In the genomic region with DNA sequence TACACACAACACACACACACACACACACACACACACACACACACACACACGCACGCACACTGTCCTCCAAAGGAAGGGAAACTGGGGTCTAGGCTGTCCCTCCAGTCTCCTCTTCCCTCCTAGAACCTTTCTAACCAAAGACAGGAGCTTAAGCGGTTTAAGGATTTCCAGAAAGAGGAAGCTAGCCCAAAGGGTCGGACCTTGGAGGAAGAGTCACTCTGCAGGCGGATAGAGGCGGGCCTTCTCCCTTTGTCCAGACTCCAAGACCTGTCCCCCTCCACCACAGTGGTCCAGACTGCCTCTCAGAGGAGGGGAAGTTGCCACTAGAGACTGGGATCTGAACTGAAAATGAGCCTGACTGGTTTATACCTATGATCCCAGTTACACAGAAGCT, we compare ENCODE assay signal across 8 mouse cellular contexts. TPM values are rescaled to one million over a fixed set of nuclear protein-coding genes. Genes with fewer than 3 reads are reported as not detected.
A peak's percentile ranks its signal among the peaks of the same experiment; 100 is the strongest.
DNase-seq lines count a peak whose midpoint lies in the region; ATAC-seq lines count a peak whose summit lies in the region.

No protein-coding gene starts in this region.

- 35% methylated on average over 6 of the region's 6 CpGs for WGBS in kidney, embryonic 15.5 days
- WGBS in embryonic facial prominence, embryonic 15.5 days, result 25% methylated on average over 5 of the region's 6 CpGs
- WGBS in neural tube, embryonic 13.5 days, result 64% methylated on average over 6 of the region's 6 CpGs
- 48% methylated on average over 5 of the region's 6 CpGs for WGBS in midbrain, embryonic 13.5 days

- peak overlapping the region; percentile 90 for H3K27ac ChIP-seq in kidney, embryonic 15.5 days
- peak overlapping the region; percentile 99 for H3K27ac ChIP-seq in embryonic facial prominence, embryonic 15.5 days (replicated peaks)
- H3K27ac ChIP-seq in neural tube, embryonic 13.5 days (replicated peaks), result peak overlapping the region; percentile 62; the same call in 1 of the 2 replicates
- H3K27ac ChIP-seq in midbrain, embryonic 13.5 days, result no peak overlapping the region

- DNase-seq in kidney, adult 9 months, result no peak
- DNase-seq in kidney, postnatal 14 days, result peak; percentile 57
- DNase-seq in left cerebral cortex, postnatal 25 days (ENCODE audit: low spot score in 2 of 2), result no peak
- DNase-seq in cerebellum, postnatal 4 days (ENCODE audit: low spot score in 2 of 2), result no peak

- no peak for ATAC-seq in kidney, embryonic 15.5 days (replicated peaks; ENCODE audit: low FRiP score)
- no peak for ATAC-seq in embryonic facial prominence, embryonic 15.5 days (ENCODE audit: insufficient number of reproducible peaks, low FRiP score, low TSS enrichment, low read depth)
- no peak for ATAC-seq in neural tube, embryonic 13.5 days (ENCODE audit: low read depth)
- ATAC-seq in midbrain, embryonic 13.5 days, result no peak

- intact Hi-C loops in left cerebral cortex, postnatal 25 days (cut with DNase I), result no loop called here

- H3K9me3 ChIP-seq in kidney, embryonic 15.5 days (replicated peaks), result no peaks in the 10 kb centered on the region
- H3K9me3 ChIP-seq in embryonic facial prominence, embryonic 15.5 days (replicated peaks), result no peaks in the 10 kb centered on the region
- no peaks in the 10 kb centered on the region for H3K9me3 ChIP-seq in neural tube, embryonic 13.5 days
- H3K9me3 ChIP-seq in midbrain, embryonic 13.5 days, result no peaks in the 10 kb centered on the region

- H3K4me3 ChIP-seq in kidney, embryonic 15.5 days (replicated peaks), result peak overlapping the region; percentile 88
- H3K4me3 ChIP-seq in embryonic facial prominence, embryonic 15.5 days (replicated peaks), result peak overlapping the region; percentile 97
- H3K4me3 ChIP-seq in neural tube, embryonic 13.5 days, result no peak overlapping the region; the same call in 1 of the 2 replicates
- H3K4me3 ChIP-seq in midbrain, embryonic 13.5 days (replicated peaks), result no peak overlapping the region

- peak overlapping the region; percentile 91 for H3K4me2 ChIP-seq in kidney, embryonic 15.5 days
- peak overlapping the region; percentile 85 for H3K4me2 ChIP-seq in embryonic facial prominence, embryonic 15.5 days (replicated peaks)
- H3K4me2 ChIP-seq in neural tube, embryonic 13.5 days, result peak overlapping the region; percentile 97
- no peak overlapping the region for H3K4me2 ChIP-seq in midbrain, embryonic 13.5 days (replicated peaks)

- peaks cover 10% of the 10 kb centered on the region for H3K36me3 ChIP-seq in kidney, embryonic 15.5 days
- H3K36me3 ChIP-seq in embryonic facial prominence, embryonic 15.5 days, result peaks cover 11% of the 10 kb centered on the region
- H3K36me3 ChIP-seq in neural tube, embryonic 13.5 days, result peaks cover 3% of the 10 kb centered on the region; the same call in 1 of the 2 replicates
- no peaks in the 10 kb centered on the region for H3K36me3 ChIP-seq in midbrain, embryonic 13.5 days

- peaks cover 55% of the 10 kb centered on the region for H3K4me1 ChIP-seq in kidney, embryonic 15.5 days
- peaks cover 72% of the 10 kb centered on the region for H3K4me1 ChIP-seq in embryonic facial prominence, embryonic 15.5 days
- H3K4me1 ChIP-seq in neural tube, embryonic 13.5 days (replicated peaks), result peaks cover 46% of the 10 kb centered on the region
- peaks cover 40% of the 10 kb centered on the region for H3K4me1 ChIP-seq in midbrain, embryonic 13.5 days (replicated peaks)

- H3K9ac ChIP-seq in kidney, embryonic 15.5 days, result peak overlapping the region; percentile 27; the same call in 1 of the 2 replicates
- H3K9ac ChIP-seq in embryonic facial prominence, embryonic 15.5 days, result peak overlapping the region; percentile 26
- H3K9ac ChIP-seq in neural tube, embryonic 13.5 days, result peak overlapping the region; percentile 47
- H3K9ac ChIP-seq in midbrain, embryonic 13.5 days (replicated peaks), result no peak overlapping the region

- H3K27me3 ChIP-seq in kidney, embryonic 15.5 days, result no peaks in the 10 kb centered on the region
- no peaks in the 10 kb centered on the region for H3K27me3 ChIP-seq in embryonic facial prominence, embryonic 15.5 days
- H3K27me3 ChIP-seq in neural tube, embryonic 13.5 days, result peaks cover 6% of the 10 kb centered on the region; the same call in 1 of the 2 replicates
- H3K27me3 ChIP-seq in midbrain, embryonic 13.5 days, result peaks cover 11% of the 10 kb centered on the region; the same call in 1 of the 2 replicates

RNA-seq across cellular contexts. Expression of gene S1pr2, which starts 2.9 kb away (rescaled TPM):
- polyA plus RNA-seq in kidney, embryonic 15.5 days (2015; fragmentation: Nextera tagmentation; extraction: Ambion mirVana), result 29.8 and 32.7 TPM in 2 replicates
- polyA plus RNA-seq in embryonic facial prominence, embryonic 15.5 days (2015; fragmentation: Nextera tagmentation; extraction: Ambion mirVana), result 61.8 and 68.5 TPM in 2 replicates
- polyA plus RNA-seq in neural tube, embryonic 13.5 days (2015; fragmentation: Nextera tagmentation; extraction: Ambion mirVana), result 9.9 and 10.1 TPM in 2 replicates
- total RNA-seq in left cerebral cortex, postnatal 25 days (2021), result 1 to 10 TPM; 2.2 to 2.8 TPM
- 8.5 and 9.5 TPM in 2 replicates for polyA plus RNA-seq in midbrain, embryonic 13.5 days (2015; fragmentation: Nextera tagmentation; extraction: Ambion mirVana)

RNA-seq across cellular contexts. Expression of gene Dnmt1, which starts 14.0 kb away (rescaled TPM):
- polyA plus RNA-seq in kidney, embryonic 15.5 days (2015; fragmentation: Nextera tagmentation; extraction: Ambion mirVana), result 96.9 and 108 TPM in 2 replicates
- 77.2 and 78.4 TPM in 2 replicates for polyA plus RNA-seq in embryonic facial prominence, embryonic 15.5 days (2015; fragmentation: Nextera tagmentation; extraction: Ambion mirVana)
- 54.2 and 63.7 TPM in 2 replicates for polyA plus RNA-seq in neural tube, embryonic 13.5 days (2015; fragmentation: Nextera tagmentation; extraction: Ambion mirVana)
- 10 to 100 TPM; 40.0 to 42.9 TPM for total RNA-seq in left cerebral cortex, postnatal 25 days (2021)
- 75.2 and 76.3 TPM in 2 replicates for polyA plus RNA-seq in midbrain, embryonic 13.5 days (2015; fragmentation: Nextera tagmentation; extraction: Ambion mirVana)

RNA-seq across cellular contexts. Expression of gene Mrpl4, which starts 28.9 kb away (rescaled TPM):
- 140 and 143 TPM in 2 replicates for polyA plus RNA-seq in kidney, embryonic 15.5 days (2015; fragmentation: Nextera tagmentation; extraction: Ambion mirVana)
- 122 and 126 TPM in 2 replicates for polyA plus RNA-seq in embryonic facial prominence, embryonic 15.5 days (2015; fragmentation: Nextera tagmentation; extraction: Ambion mirVana)
- 105 and 110 TPM in 2 replicates for polyA plus RNA-seq in neural tube, embryonic 13.5 days (2015; fragmentation: Nextera tagmentation; extraction: Ambion mirVana)
- 10 to 100 TPM; 61.5 to 64.2 TPM for total RNA-seq in left cerebral cortex, postnatal 25 days (2021)
- 98.1 and 102 TPM in 2 replicates for polyA plus RNA-seq in midbrain, embryonic 13.5 days (2015; fragmentation: Nextera tagmentation; extraction: Ambion mirVana)

RNA-seq across cellular contexts. Expression of gene Icam1, which starts 42.1 kb away (rescaled TPM):
- polyA plus RNA-seq in kidney, embryonic 15.5 days (2015; fragmentation: Nextera tagmentation; extraction: Ambion mirVana), result 10.8 and 13.7 TPM in 2 replicates
- polyA plus RNA-seq in embryonic facial prominence, embryonic 15.5 days (2015; fragmentation: Nextera tagmentation; extraction: Ambion mirVana), result 20.7 and 21.7 TPM in 2 replicates
- 3.9 and 4.8 TPM in 2 replicates for polyA plus RNA-seq in neural tube, embryonic 13.5 days (2015; fragmentation: Nextera tagmentation; extraction: Ambion mirVana)
- total RNA-seq in left cerebral cortex, postnatal 25 days (2021), result 1 to 10 TPM; 3.3 to 3.5 TPM
- 2.9 and 3.9 TPM in 2 replicates for polyA plus RNA-seq in midbrain, embryonic 13.5 days (2015; fragmentation: Nextera tagmentation; extraction: Ambion mirVana)

RNA-seq across cellular contexts. Expression of gene Icam4, which starts 55.5 kb away (rescaled TPM):
- polyA plus RNA-seq in kidney, embryonic 15.5 days (2015; fragmentation: Nextera tagmentation; extraction: Ambion mirVana), result 2.0 and 2.7 TPM in 2 replicates
- 0.59 and 1.0 TPM in 2 replicates for polyA plus RNA-seq in embryonic facial prominence, embryonic 15.5 days (2015; fragmentation: Nextera tagmentation; extraction: Ambion mirVana)
- 0.33 and 0.56 TPM in 2 replicates for polyA plus RNA-seq in neural tube, embryonic 13.5 days (2015; fragmentation: Nextera tagmentation; extraction: Ambion mirVana)
- 1 to 10 TPM in 1 of 2 experiments, under 1 TPM in 1; 0.80 to 1.1 TPM for total RNA-seq in left cerebral cortex, postnatal 25 days (2021)
- polyA plus RNA-seq in midbrain, embryonic 13.5 days (2015; fragmentation: Nextera tagmentation; extraction: Ambion mirVana), result 0.23 TPM in 2 replicates

Comparison
In these comparisons a context has a peak if more than half of its experiments do, and no peak if none do; other contexts are left out.
1. H3K4me3 ChIP-seq: peak in kidney, embryonic 15.5 days (single experiment) and embryonic facial prominence, embryonic 15.5 days (single experiment); none in neural tube, embryonic 13.5 days (single experiment) and midbrain, embryonic 13.5 days (single experiment).